Mouse (Mus musculus) hindbrain, embryonic 11.5 days (tissue): ENCODE data around the gene Map3k6. TPM values are rescaled to one million over a fixed set of nuclear protein-coding genes. Genes with fewer than 3 reads are reported as not detected.
A peak's percentile ranks its signal among the peaks of the same experiment; 100 is the strongest.

Experiments
- ATAC-seq: fragments of 200-750 bp; cut with Nextera tagmentation; 2 replicates; pipeline ENCODE4 v1.8.0; 2017; ENCODE audit warnings: mild to moderate bottlenecking, moderate TSS enrichment, moderate library complexity; ENCODE audit not compliant: low FRiP score
- DNase-seq: peaks from one replicate; pipeline ENCODE4 v3.0.0-alpha.2; 2015; ENCODE audit warnings: low spot score
- H3K27ac ChIP-seq: fragments of 300-500 bp; sonication (generic); 2 replicates; pipeline ENCODE4 v1.5.1; 2014; ENCODE audit warnings: mild to moderate bottlenecking, low read depth, low read length
- H3K27me3 ChIP-seq: fragments of 300-500 bp; sonication (generic); 2 replicates; pipeline ENCODE4 v1.6.1; 2014; ENCODE audit warnings: mild to moderate bottlenecking, low read length, moderate library complexity, mixed read lengths; ENCODE audit not compliant: control insufficient read depth, insufficient read depth
- H3K36me3 ChIP-seq: fragments of 300-500 bp; sonication (generic); 2 replicates; pipeline ENCODE4 v1.6.1; 2014; ENCODE audit warnings: mild to moderate bottlenecking, low read length, moderate library complexity, mixed read lengths; ENCODE audit not compliant: control insufficient read depth, insufficient read depth
- H3K4me1 ChIP-seq: fragments of 300-500 bp; sonication (generic); replicated peaks from 2 replicates; pipeline ENCODE4 v1.6.1; 2014; ENCODE audit warnings: low read length, mixed read lengths; ENCODE audit not compliant: control insufficient read depth, insufficient read depth
- H3K4me2 ChIP-seq: fragments of 300-500 bp; sonication (generic); replicated peaks from 2 replicates; pipeline ENCODE4 v1.6.1; 2014; ENCODE audit warnings: mild to moderate bottlenecking, low read depth, low read length
- H3K4me3 ChIP-seq: fragments of 300-500 bp; sonication (generic); 2 replicates; pipeline ENCODE4 v1.5.1; 2014; ENCODE audit warnings: low read depth, low read length
- H3K9ac ChIP-seq: fragments of 300-500 bp; sonication (generic); 2 replicates; pipeline ENCODE4 v1.6.1; 2014; ENCODE audit warnings: low read depth, low read length
- H3K9me3 ChIP-seq: fragments of 300-500 bp; sonication (generic); 2 replicates; pipeline ENCODE4 v1.6.1; 2016; ENCODE audit warnings: low read length; ENCODE audit not compliant: control insufficient read depth
- WGBS: fragments of 180-500 bp; shearing (Covaris S2); extraction: QIAGEN DNeasy Blood & Tissue Kit; methylation state at CpG from one replicate; pipeline ENCODE4 v1.1.7; 2014; 5-methylcytosine and 5-hydroxymethylcytosine counted together
- polyA plus RNA-seq: library from polyadenylated mRNA; unstranded; fragments of >200 nt; fragmentation: Nextera tagmentation; extraction: Ambion mirVana; gene quantifications from 2 replicates; pipeline ENCODE4 v1.2.1, GENCODE M21; 2014

Gene Map3k6
- polyA plus RNA-seq, result 2.7 and 3.0 TPM in 2 replicates

DNA sequence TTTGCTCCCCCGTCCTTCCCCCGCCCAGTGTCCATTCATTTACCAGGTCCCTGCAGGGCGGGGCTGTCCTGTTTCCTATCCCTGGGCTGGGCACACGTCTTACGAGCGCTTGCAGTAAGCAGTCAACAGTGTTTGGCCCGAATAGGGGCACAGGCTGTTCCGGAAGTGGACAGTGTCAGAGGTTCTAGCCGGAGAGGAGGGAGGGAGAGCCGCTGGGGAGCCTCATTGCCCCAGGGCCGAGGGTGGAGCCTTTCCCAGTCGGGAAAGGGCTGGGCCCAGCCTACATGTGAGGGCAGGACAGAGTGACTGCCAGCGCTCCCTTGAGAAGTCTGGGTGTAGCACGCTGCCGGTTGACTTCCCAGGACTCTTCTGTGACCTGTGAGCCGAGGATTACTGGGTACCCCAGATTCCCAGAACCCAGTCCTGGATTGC lies at the start of gene Map3k6:
Gene Map3k6, plus strand, starts transcription at position 329 of the 432 bp plus-strand sequence.
- ATAC-seq, result peak; percentile 32; the same call in 1 of the 2 replicates
- DNase-seq, result peak; percentile 32
- no peaks in the 10 kb centered on the region for H3K36me3 ChIP-seq

DNA sequence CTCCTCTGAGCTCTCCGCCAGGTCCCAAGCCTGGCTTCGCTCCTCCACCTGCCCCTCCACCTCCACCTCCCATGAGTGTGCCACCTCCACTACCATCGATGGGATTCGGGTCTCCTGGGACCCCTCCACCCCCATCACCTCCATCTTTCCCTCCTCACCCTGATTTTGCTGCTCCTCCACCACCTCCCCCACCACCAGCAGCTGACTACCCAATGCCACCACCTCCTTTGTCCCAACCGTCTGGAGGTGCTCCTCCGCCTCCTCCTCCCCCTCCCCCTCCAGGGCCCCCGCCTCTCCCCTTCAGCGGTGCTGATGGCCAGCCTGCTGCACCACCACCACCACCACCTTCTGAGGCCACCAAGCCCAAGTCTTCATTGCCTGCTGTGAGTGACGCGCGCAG lies 46.1 kb upstream of the Map3k6 start:
- Histone ChIP-seq H3K4me2 (no peak overlapping the region), H3K36me3 (no peaks in the 10 kb centered on the region), H3K27me3 (no peaks in the 10 kb centered on the region), H3K4me1 (peaks cover 15% of the 10 kb centered on the region), H3K9me3 (no peaks in the 10 kb centered on the region), H3K4me3 (no peak overlapping the region), H3K27ac (no peak overlapping the region), H3K9ac (no peak overlapping the region)
- no peak for DNase-seq
- 86% methylated on average over 8 of the region's 11 CpGs for WGBS
- ATAC-seq, result no peak

More for the DNA sequence above, at the start of gene Map3k6:
- WGBS, result 2% methylated on average over 16 of the region's 16 CpGs
- no peaks in the 10 kb centered on the region for H3K9me3 ChIP-seq
- H3K27ac ChIP-seq, result 0 out of 2 replicates have a peak within 1 kb of the TSS, but pooled peaks have one; percentile 17
- H3K4me2 ChIP-seq, result peak within 1 kb of the TSS; percentile 72
- H3K4me3 ChIP-seq, result peak within 1 kb of the TSS; percentile 39
- peak within 1 kb of the TSS; percentile 35; the same call in 1 of the 2 replicates for H3K9ac ChIP-seq
- H3K27me3 ChIP-seq, result peaks cover 25% of the 10 kb centered on the region
- no peaks in the 10 kb centered on the region for H3K4me1 ChIP-seq

GRCm38 (mm10) chr4:133195014-133195413 lies 45.6 kb upstream of the Map3k6 start:
- H3K4me3 ChIP-seq, result no peak overlapping the region
- no peak for ATAC-seq
- H3K9me3 ChIP-seq, result no peaks in the 10 kb centered on the region
- no peak for DNase-seq
- H3K36me3 ChIP-seq, result no peaks in the 10 kb centered on the region
- no peak overlapping the region for H3K27ac ChIP-seq
- no peak overlapping the region for H3K4me2 ChIP-seq
- peaks cover 19% of the 10 kb centered on the region for H3K4me1 ChIP-seq
- no peaks in the 10 kb centered on the region for H3K27me3 ChIP-seq
- WGBS, result 75% methylated on average over 4 of the region's 4 CpGs
- H3K9ac ChIP-seq, result no peak overlapping the region

- H3K36me3 ChIP-seq, result no peaks in the 10 kb centered on the region
- DNase-seq, result no peak
- H3K4me2 ChIP-seq, result no peak overlapping the region
- no peaks in the 10 kb centered on the region for H3K27me3 ChIP-seq
- H3K27ac ChIP-seq, result no peak overlapping the region
- no peak overlapping the region for H3K9ac ChIP-seq
- no peak overlapping the region for H3K4me3 ChIP-seq
- H3K9me3 ChIP-seq, result no peaks in the 10 kb centered on the region
- ATAC-seq, result no peak
- peaks cover 25% of the 10 kb centered on the region for H3K4me1 ChIP-seq
- 89% methylated on average over 2 of the region's 2 CpGs for WGBS
Observed at GRCm38 (mm10) chr4:133196136-133196535, 44.5 kb upstream of the Map3k6 start.

DNA sequence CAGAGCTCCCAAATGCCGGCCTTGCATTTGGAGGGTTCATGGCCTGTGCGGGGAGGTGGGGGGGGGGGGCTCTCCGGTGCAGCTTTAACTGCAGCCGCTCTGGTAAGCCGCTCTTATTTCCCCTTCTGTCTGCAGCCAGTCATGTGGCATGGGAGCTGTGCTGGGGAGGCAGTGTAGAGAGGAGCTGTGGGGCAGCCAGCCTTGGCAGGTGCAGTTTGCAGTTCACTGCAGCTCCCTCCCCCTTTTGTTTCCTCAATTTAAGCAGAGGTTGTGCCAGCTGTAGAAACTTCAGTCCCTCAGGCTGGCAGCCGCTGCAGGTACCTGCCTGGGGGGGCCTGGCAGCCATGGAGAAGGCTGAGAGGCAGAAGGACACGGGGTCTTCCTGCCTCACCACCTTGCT lies 43.8 kb upstream of the Map3k6 start:
- Histone ChIP-seq H3K4me1 (peaks cover 25% of the 10 kb centered on the region), H3K36me3 (no peaks in the 10 kb centered on the region), H3K27me3 (no peaks in the 10 kb centered on the region), H3K4me2 (no peak overlapping the region), H3K9me3 (no peaks in the 10 kb centered on the region), H3K4me3 (no peak overlapping the region), H3K27ac (peak overlapping the region; percentile 64), H3K9ac (peak overlapping the region; percentile 19; the same call in 1 of the 2 replicates)
- DNase-seq (no peak), ATAC-seq (no peak)
- 40% methylated on average over 7 of the region's 7 CpGs for WGBS

DNA sequence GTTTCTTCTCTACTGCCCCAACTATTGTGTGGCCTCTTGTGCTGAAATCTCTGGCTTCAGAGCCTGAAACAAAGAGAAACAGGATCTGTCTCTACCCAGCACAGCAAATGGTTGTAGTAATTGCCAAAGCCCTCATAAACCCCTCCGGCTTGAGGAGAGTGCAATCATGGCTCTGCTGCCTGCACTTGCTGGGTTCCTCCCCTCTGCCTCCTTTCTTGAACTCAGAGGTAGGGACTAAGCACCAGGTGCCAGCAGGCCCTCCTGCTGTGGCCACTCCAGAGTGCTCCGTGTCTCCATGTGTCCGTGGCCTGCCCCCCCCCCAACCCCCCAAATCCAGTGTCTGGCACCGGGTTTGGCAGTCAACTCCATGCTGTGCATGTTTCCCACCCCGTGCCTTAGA lies 43.3 kb upstream of the Map3k6 start:
- Histone ChIP-seq H3K4me3 (no peak overlapping the region), H3K27me3 (no peaks in the 10 kb centered on the region), H3K27ac (peak overlapping the region; percentile 64), H3K9ac (peak overlapping the region; percentile 19; the same call in 1 of the 2 replicates), H3K36me3 (no peaks in the 10 kb centered on the region), H3K4me2 (no peak overlapping the region), H3K4me1 (peaks cover 25% of the 10 kb centered on the region), H3K9me3 (no peaks in the 10 kb centered on the region)
- ATAC-seq (peak; percentile 20; the same call in 1 of the 2 replicates), DNase-seq (no peak)
- 18% methylated on average over 5 of the region's 5 CpGs for WGBS

DNA sequence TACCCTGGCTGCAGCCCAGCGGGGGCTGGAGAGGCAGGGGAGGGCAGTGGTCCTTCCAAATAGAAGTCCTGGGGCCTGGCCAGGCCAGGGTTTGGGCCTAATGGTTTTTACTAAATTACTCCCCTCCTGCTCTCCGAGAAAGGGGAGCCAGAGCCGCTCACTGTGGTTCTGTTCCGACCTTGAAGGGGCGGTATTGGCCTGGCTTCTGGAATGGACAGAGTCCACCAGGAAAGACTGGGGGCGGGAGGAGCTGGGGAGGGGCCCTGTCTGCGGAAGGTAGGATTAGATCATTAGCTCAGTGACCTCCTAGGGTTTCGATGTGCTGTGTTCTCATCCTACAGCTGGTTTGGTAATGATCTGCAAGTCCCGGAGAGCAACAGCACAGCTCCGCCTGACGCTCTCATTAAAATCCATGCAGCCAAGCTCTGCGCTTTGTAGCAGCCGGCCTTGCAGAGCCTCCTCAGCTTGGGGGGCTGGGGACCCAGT lies 42.8 kb upstream of the Map3k6 start:
- WGBS, result 15% methylated on average over 13 of the region's 13 CpGs
- Histone ChIP-seq H3K9ac (no peak overlapping the region), H3K27me3 (no peaks in the 10 kb centered on the region), H3K4me1 (peaks cover 25% of the 10 kb centered on the region), H3K27ac (peak overlapping the region; percentile 64), H3K9me3 (no peaks in the 10 kb centered on the region), H3K4me3 (no peak overlapping the region), H3K36me3 (no peaks in the 10 kb centered on the region), H3K4me2 (no peak overlapping the region)
- peak; percentile 36 for DNase-seq
- peak; percentile 36; the same call in 1 of the 2 replicates for ATAC-seq

GRCm38 (mm10) chr4:133198337-133199180 lies 42.1 kb upstream of the Map3k6 start:
- peak; percentile 39; the same call in 1 of the 2 replicates for ATAC-seq
- Histone ChIP-seq H3K4me1 (peaks cover 25% of the 10 kb centered on the region), H3K4me3 (no peak overlapping the region), H3K27me3 (no peaks in the 10 kb centered on the region), H3K27ac (peak overlapping the region; percentile 64), H3K9ac (peak overlapping the region; percentile 17), H3K9me3 (no peaks in the 10 kb centered on the region), H3K36me3 (no peaks in the 10 kb centered on the region), H3K4me2 (no peak overlapping the region)
- peak; percentile 67 for DNase-seq
- 15% methylated on average over 19 of the region's 19 CpGs for WGBS
